Mouse (Mus musculus): ENCODE results near the gene Klf4. TPM values are rescaled to one million over a fixed set of nuclear protein-coding genes. Genes with fewer than 3 reads are reported as not detected.

Gene Klf4
- polyA plus RNA-seq, 1 experiment from 2014 or later, result 7.9 TPM

DNA sequence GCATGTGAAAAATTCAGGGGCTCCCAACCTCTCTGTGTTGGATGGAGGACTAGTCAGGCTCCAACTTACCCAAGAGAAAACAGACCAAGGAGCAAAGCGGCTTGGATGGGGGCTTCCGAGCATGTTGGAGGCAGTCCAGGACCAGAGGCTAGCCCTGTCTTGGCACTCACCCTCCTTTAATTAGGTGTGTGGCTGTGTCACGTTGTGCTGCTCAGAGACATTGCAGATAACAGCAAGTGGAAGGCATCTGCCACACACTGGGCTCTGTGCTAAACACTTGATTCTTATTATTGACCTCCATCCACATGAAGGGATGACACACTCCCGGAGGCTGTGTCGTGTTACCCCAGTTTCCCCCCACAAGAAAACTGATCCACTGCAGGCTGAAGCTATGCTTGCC lies 53.9 kb downstream of the Klf4 start:
- Histone ChIP-seq H3K4me2 (ENCODE audit: low read length) (no peak overlapping the region), H3K4me1 (replicated peaks; ENCODE audit: control insufficient read depth, insufficient read depth, low read length) (0 out of 2 replicates have a peak, but pooled peaks cover 2% of the 10 kb centered on the region), H3K27me3 (replicated peaks; ENCODE audit: control insufficient read depth, insufficient read depth, low read length) (no peaks in the 10 kb centered on the region), H3K27ac (ENCODE audit: low read depth) (no peak overlapping the region), H3K4me3 (ENCODE audit: low read depth, low read length) (no peak overlapping the region), H3K9ac (ENCODE audit: low read length) (no peak overlapping the region), H3K9me3 (ENCODE audit: control insufficient read depth, low read length) (no peaks in the 10 kb centered on the region), H3K36me3 (ENCODE audit: control insufficient read depth, insufficient read depth, low read length) (no peaks in the 10 kb centered on the region)
- DNase-seq (ENCODE audit: low spot score) (no peak), ATAC-seq (replicated peaks; ENCODE audit: low FRiP score, low TSS enrichment, low read depth) (no peak)
- WGBS, result 61% methylated on average over 5 of the region's 5 CpGs

DNA sequence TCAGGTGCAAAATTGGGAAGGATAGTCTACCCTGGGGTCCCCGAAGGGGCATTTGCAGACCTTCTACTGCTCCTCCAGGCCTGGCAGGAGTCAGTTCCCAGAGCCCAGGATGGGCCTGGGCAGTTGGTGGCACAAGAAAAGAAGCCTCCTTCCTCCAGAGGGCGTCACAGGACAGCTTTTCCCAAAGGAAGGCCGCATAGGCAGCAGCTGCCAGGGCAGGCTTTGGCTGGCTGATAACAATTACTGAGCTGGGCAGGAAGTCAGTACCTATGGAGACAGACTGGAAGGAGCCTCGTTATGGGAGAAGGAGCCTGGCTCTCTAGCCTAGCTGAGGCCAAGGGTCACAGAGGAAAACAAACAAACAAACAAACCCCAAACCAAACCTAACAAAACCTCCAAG lies 54.3 kb downstream of the Klf4 start:
- no peak overlapping the region for H3K4me3 ChIP-seq (ENCODE audit: low read depth, low read length)
- 32% methylated on average over 4 of the region's 4 CpGs for WGBS
- no peak overlapping the region for H3K4me2 ChIP-seq (ENCODE audit: low read length)
- DNase-seq (ENCODE audit: low spot score) (peak; percentile 61), ATAC-seq (replicated peaks; ENCODE audit: low FRiP score, low TSS enrichment, low read depth) (no peak)
- H3K9me3 ChIP-seq (ENCODE audit: control insufficient read depth, low read length), result no peaks in the 10 kb centered on the region
- no peaks in the 10 kb centered on the region for H3K27me3 ChIP-seq (replicated peaks; ENCODE audit: control insufficient read depth, insufficient read depth, low read length)
- H3K27ac ChIP-seq (ENCODE audit: low read depth), result no peak overlapping the region
- H3K36me3 ChIP-seq (ENCODE audit: control insufficient read depth, insufficient read depth, low read length), result no peaks in the 10 kb centered on the region
- 0 out of 2 replicates have a peak, but pooled peaks cover 2% of the 10 kb centered on the region for H3K4me1 ChIP-seq (replicated peaks; ENCODE audit: control insufficient read depth, insufficient read depth, low read length)
- H3K9ac ChIP-seq (ENCODE audit: low read length), result no peak overlapping the region

DNA sequence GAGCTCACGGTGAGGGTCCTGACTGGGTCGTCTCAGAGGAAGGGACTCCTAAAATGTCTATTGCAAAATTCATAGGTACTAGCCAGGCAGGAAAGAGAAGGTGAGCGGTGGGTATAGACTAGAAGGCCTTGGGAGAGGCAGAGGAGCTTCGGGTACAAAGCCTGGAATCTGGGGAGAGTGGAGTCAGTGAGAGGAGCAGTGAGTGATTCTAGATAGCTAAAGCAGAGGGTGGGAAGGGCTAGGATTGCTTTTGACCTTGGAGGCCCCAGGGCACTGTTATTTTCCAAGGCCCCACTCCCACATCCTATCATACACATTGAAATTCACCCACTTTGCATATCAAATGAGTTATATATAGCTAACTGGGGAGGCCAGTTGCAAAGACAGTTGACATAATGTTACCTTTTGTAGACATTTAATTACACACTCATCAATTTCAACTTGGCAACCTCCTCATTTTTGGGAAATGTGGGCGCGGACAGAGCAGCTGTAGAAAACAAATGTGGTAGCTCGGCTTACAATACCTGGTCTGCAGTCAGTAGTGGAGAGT lies 55.0 kb downstream of the Klf4 start:
- Histone ChIP-seq H3K9ac (ENCODE audit: low read length) (no peak overlapping the region), H3K27me3 (replicated peaks; ENCODE audit: control insufficient read depth, insufficient read depth, low read length) (no peaks in the 10 kb centered on the region), H3K4me2 (ENCODE audit: low read length) (no peak overlapping the region), H3K4me3 (ENCODE audit: low read depth, low read length) (no peak overlapping the region), H3K36me3 (ENCODE audit: control insufficient read depth, insufficient read depth, low read length) (no peaks in the 10 kb centered on the region), H3K9me3 (ENCODE audit: control insufficient read depth, low read length) (no peaks in the 10 kb centered on the region), H3K27ac (ENCODE audit: low read depth) (no peak overlapping the region), H3K4me1 (replicated peaks; ENCODE audit: control insufficient read depth, insufficient read depth, low read length) (0 out of 2 replicates have a peak, but pooled peaks cover 2% of the 10 kb centered on the region)
- DNase-seq (ENCODE audit: low spot score), result no peak
- no peak for ATAC-seq (replicated peaks; ENCODE audit: low FRiP score, low TSS enrichment, low read depth)
- WGBS, result 84% methylated on average over 7 of the region's 7 CpGs

Other genes with a start within 250 kb of the Klf4 start
- gene Rad23b, start 182.4 kb downstream of the Klf4 start, polyA plus RNA-seq (2014; fragmentation: Nextera tagmentation; extraction: Ambion mirVana), result 70.6 and 70.8 TPM in 2 replicates